Mouse (Mus musculus) leukemia stem cell, adult 10-12 weeks (primary cell): ENCODE data around the gene Olfr286. TPM values are rescaled to one million over a fixed set of nuclear protein-coding genes. Genes with fewer than 3 reads are reported as not detected.

ENCODE experiments used
- polyA plus RNA-seq: library from polyadenylated mRNA; stranded (reverse); fragments of >175 nt; gene quantifications from 2 replicates; pipeline ENCODE4 v1.2.3, GENCODE M21; 2012; ENCODE audit warnings: low replicate concordance

Olfr286 gene
- polyA plus RNA-seq = not detected in 2 replicates

GRCm38 (mm10) chr15:98234350-98234749, at the start of gene Olfr286:
Olfr286 (minus strand) TSS chr15:98234450.

GRCm38 (mm10) chr15:98257193-98257592, 22.9 kb upstream of the Olfr286 start, which contains the start of gene H1fnt:
H1fnt (minus strand) TSS chr15:98257293.

DNA sequence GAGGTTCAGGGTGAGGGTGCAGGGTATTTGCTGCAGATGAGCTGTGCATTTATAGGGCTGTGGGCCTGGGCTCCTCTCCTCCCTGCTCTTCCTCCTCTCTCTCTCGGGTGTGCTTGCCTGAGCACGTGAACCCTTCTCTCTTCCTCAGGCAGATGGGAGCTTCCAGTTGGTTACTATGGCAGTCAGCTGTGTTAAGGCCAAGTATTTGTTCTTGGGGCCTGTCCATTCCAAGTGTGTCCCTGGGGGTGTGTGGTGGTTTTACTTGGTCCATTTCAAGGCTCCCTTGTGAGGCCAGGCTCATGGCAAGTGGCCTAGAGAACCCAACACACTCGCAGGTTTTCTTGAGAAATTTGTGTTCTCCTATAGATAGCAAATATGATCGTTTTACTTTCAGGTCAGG, 13.4 kb downstream of the Olfr286 start, which contains the start of the genes Gm44579 and Olfr287:
Gene Gm44579 (minus strand): TSS at position 101 of the 400 bp plus-strand sequence.
Gene Olfr287 (minus strand): TSS at position 180 of the 400 bp plus-strand sequence.

GRCm38 (mm10) chr15:98195442-98195841, 38.8 kb downstream of the Olfr286 start, which contains the start of gene Olfr288:
Olfr288 (minus strand) TSS chr15:98195542.

Other genes starting within 250 kb of the Olfr286 start
- not detected in 2 replicates for gene Col2a1, start 229.8 kb downstream of the Olfr286 start, polyA plus RNA-seq
- gene Pfkm, start 141.9 kb downstream of the Olfr286 start, polyA plus RNA-seq = 10.8 and 21.1 TPM in 2 replicates
- gene Senp1, start 140.7 kb downstream of the Olfr286 start, polyA plus RNA-seq = 20.6 and 31.0 TPM in 2 replicates
- 1.5 and 4.5 TPM in 2 replicates for gene Asb8, start 68.8 kb downstream of the Olfr286 start, polyA plus RNA-seq
- 0.27 and 0.57 TPM in 2 replicates for gene Ccdc184, start 67.3 kb downstream of the Olfr286 start, polyA plus RNA-seq
- not detected in 2 replicates for gene Olfr288, start 38.9 kb downstream of the Olfr286 start, polyA plus RNA-seq
- gene Gm44579, start 13.5 kb downstream of the Olfr286 start, polyA plus RNA-seq = 0.08 TPM in 1 of 2 replicates, not detected in the other
- gene Olfr287, start 13.4 kb downstream of the Olfr286 start, polyA plus RNA-seq = not detected in 2 replicates
- gene H1fnt, start 22.8 kb upstream of the Olfr286 start, polyA plus RNA-seq = not detected in 2 replicates
- 0.03 TPM in 1 of 2 replicates, not detected in the other for gene Zfp641, start 61.7 kb upstream of the Olfr286 start, polyA plus RNA-seq
- not detected in 2 replicates for gene Olfr285, start 82.9 kb upstream of the Olfr286 start, polyA plus RNA-seq
- gene Olfr284, start 106.5 kb upstream of the Olfr286 start, polyA plus RNA-seq = not detected in 2 replicates
- gene Olfr283, start 146.5 kb upstream of the Olfr286 start, polyA plus RNA-seq = 0.09 TPM in 1 of 2 replicates, not detected in the other
- not detected in 2 replicates for gene Olfr282, start 196.8 kb upstream of the Olfr286 start, polyA plus RNA-seq
- not detected in 2 replicates for gene Olfr281, start 218.1 kb upstream of the Olfr286 start, polyA plus RNA-seq
- 0.08 TPM in 1 of 2 replicates, not detected in the other for gene OR5BS1P, start 235.4 kb upstream of the Olfr286 start, polyA plus RNA-seq
- not detected in 2 replicates for gene Lalba, start 248.3 kb upstream of the Olfr286 start, polyA plus RNA-seq